Mouse (Mus musculus) lung, embryonic 15.5 days (tissue): ENCODE measurements around the gene Zfp523. TPM values are rescaled to one million over a fixed set of nuclear protein-coding genes. Genes with fewer than 3 reads are reported as not detected.

ENCODE experiments used
- ATAC-seq: fragments of 200-750 bp; cut with Nextera tagmentation; 2 replicates; pipeline ENCODE4 v1.8.0; 2017; ENCODE audit warnings: moderate number of reproducible peaks, borderline replicate concordance; ENCODE audit not compliant: low FRiP score, low TSS enrichment; ENCODE audit errors: extremely low read depth
- H3K27ac ChIP-seq: fragments of 300-500 bp; sonication (generic); 2 replicates; pipeline ENCODE4 v1.5.1; 2015; ENCODE audit warnings: moderate library complexity, mild to moderate bottlenecking, inconsistent platforms
- H3K27me3 ChIP-seq: fragments of 300-500 bp; sonication (generic); 2 replicates; pipeline ENCODE4 v1.6.1; 2015; ENCODE audit warnings: inconsistent platforms
- H3K36me3 ChIP-seq: fragments of 300-500 bp; sonication (generic); 2 replicates; pipeline ENCODE4 v1.6.1; 2015; ENCODE audit warnings: inconsistent platforms
- H3K4me1 ChIP-seq: fragments of 300-500 bp; sonication (generic); 2 replicates; pipeline ENCODE4 v1.6.1; 2015; ENCODE audit warnings: inconsistent platforms
- H3K4me2 ChIP-seq: fragments of 300-500 bp; sonication (generic); 2 replicates; pipeline ENCODE4 v1.6.1; 2015; ENCODE audit warnings: inconsistent platforms, mild to moderate bottlenecking, moderate library complexity
- H3K4me3 ChIP-seq: fragments of 300-500 bp; sonication (generic); 2 replicates; pipeline ENCODE4 v1.5.1; 2015; ENCODE audit warnings: mild to moderate bottlenecking, inconsistent platforms
- H3K9ac ChIP-seq: fragments of 300-500 bp; sonication (generic); 2 replicates; pipeline ENCODE4 v1.6.1; 2015; ENCODE audit warnings: inconsistent platforms
- H3K9me3 ChIP-seq: fragments of 300-500 bp; sonication (generic); 2 replicates; pipeline ENCODE4 v1.6.1; 2016; ENCODE audit warnings: inconsistent platforms
- WGBS: fragments of 180-500 bp; shearing (Covaris S2); methylation state at CpG from one replicate; pipeline ENCODE4 v1.1.7; 2015; 5-methylcytosine and 5-hydroxymethylcytosine counted together
- polyA plus RNA-seq: library from polyadenylated mRNA; unstranded; fragments of >200 nt; fragmentation: Nextera tagmentation; extraction: Ambion mirVana; gene quantifications from 2 replicates; pipeline ENCODE4 v1.2.1, GENCODE M21; 2015

Gene Zfp523
- polyA plus RNA-seq, 1 experiment from 2014 or later, result 41.8 TPM

DNA sequence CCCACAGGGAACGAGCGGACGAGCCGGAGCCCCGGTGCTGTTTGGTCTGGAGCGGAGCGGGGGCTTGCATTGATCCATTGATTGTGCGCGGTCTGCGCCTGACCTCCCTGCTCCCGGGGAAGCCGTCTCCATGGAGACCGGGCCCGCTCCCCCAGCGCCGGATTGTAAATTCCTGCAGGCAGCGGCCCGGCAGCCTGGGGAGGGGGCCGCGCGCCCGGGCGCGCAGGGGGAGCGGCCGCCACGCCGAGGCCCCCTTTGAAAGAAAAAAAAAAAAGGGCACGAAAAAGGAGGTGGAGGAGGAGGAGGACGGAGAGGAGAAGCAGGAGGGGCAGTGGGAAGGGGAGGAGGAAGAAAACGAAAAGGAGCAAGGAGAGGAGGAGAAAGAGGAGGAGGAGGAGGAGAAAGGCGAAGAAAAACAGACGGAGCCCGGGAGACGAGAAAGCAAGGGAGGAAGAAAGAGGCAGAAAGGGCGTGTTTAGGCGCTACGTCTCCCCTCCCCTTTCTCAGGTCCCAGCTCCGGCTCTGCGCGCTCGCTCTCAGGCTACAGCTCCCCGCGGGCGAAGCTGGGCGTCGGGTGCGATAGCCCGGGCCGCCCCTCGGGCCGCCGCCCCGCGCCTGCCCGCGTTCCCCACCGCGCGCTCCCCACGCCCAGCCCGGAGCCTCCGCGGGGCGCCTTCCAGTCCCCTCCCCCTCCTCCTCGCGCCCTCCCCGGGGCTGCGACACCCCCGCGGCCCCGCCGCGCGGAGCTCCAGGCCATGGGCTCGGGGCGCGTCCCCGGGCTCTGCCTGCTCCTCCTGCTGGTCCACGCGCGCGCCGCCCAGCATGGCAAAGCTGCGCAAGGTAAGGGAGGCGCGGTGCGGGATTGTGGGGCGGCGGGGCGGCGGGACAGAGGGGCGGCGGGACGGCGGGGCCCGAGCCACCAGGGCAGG is 34.9 kb upstream of the Zfp523 start, which contains the start of gene Scube3:
Gene Scube3 (plus strand): TSS at position 371 of the 929 bp plus-strand sequence.
- 2% methylated on average over 83 of the region's 97 CpGs for WGBS
- H3K27ac ChIP-seq, result no peak within 1 kb of the TSS
- H3K36me3 ChIP-seq, result no peaks in the 10 kb centered on the region
- H3K4me1 ChIP-seq, result peaks cover 53% of the 10 kb centered on the region
- peak within 1 kb of the TSS; percentile 100 for H3K4me2 ChIP-seq
- no peaks in the 10 kb centered on the region for H3K9me3 ChIP-seq
- peak within 1 kb of the TSS; percentile 50 for H3K9ac ChIP-seq
- peak; percentile 24; the same call in 1 of the 2 replicates for ATAC-seq
- peaks cover 73% of the 10 kb centered on the region for H3K27me3 ChIP-seq
- peak within 1 kb of the TSS; percentile 61 for H3K4me3 ChIP-seq

DNA sequence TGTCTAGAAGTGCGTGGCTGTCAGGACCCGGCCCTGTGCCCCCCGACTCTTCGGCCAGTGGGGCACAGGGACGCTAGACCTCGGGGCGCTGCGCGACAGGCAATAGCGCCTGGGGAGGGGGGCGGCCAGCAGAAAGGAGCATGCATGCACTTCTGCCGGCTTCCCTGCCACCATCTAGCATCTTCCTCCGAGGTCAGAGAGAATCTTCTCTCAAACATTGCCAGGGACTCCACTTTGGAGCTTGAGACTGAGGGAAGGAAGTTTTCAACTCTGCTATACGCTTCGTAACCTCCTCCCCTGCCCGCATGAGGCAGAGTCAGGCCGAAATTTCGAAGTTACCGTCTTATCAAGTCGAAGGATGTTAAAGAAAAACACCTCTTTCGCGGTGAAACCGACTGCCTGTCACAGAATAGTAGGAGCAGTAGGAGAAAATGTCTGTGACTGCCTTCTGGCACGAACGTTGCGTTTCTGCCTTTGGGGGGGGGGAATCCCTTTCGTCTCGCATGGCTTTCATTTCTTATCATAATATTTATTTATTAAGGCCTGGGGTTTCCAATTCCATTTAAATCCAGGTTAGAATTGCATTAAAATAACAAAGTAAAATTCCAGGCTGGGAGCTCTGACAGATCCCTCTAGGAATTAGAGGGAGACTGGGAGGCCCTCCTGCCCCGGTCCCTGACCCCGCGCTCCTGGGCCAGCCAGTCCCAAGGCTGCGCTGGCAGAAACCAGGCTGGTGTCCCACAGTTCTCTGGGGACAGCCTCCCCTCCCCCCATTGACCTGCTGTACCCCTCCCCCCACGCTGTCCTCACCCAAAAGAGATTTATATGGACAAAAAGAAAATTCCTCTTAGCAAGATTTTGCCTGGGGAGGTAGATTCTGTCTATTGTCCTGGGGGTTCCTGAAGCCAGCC is 34.0 kb upstream of the Zfp523 start:
- Histone ChIP-seq H3K9ac (peak overlapping the region; percentile 50), H3K4me3 (peak overlapping the region; percentile 61)

DNA sequence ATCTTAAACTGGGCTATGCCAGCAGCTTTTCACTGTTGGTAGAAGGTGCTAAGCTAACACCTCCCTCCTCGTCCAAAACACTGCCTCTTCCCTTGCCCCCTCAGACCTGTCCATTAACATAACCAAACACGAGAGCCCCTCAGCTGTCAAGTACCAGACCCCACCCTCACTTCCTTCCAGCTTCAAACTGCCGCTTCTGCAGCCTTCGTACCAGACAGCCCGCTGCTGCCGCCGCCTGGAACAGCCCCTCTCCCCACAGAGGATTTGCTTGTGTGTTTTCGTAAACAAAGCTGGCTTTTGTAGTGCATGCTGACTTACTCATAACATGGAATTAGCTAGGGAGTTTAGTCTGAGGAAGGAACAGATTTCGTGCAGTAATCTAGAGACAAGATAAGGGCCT is 33.2 kb upstream of the Zfp523 start:
- Histone ChIP-seq H3K27me3 (peaks cover 73% of the 10 kb centered on the region), H3K27ac (no peak overlapping the region), H3K4me3 (0 out of 2 replicates have a peak overlapping the region, but pooled peaks have one; percentile 14), H3K9me3 (no peaks in the 10 kb centered on the region), H3K36me3 (no peaks in the 10 kb centered on the region), H3K9ac (no peak overlapping the region), H3K4me1 (peaks cover 53% of the 10 kb centered on the region), H3K4me2 (peak overlapping the region; percentile 100)
- no peak for ATAC-seq
- 0% methylated on average over 9 of the region's 9 CpGs for WGBS

More for the DNA sequence above, 34.0 kb upstream of the Zfp523 start:
- WGBS, result 1% methylated on average over 33 of the region's 33 CpGs
- 0 out of 2 replicates have a peak, but pooled peaks have one; percentile 1 for ATAC-seq
- Histone ChIP-seq H3K36me3 (no peaks in the 10 kb centered on the region), H3K27ac (no peak overlapping the region), H3K9me3 (no peaks in the 10 kb centered on the region), H3K27me3 (peaks cover 73% of the 10 kb centered on the region), H3K4me2 (peak overlapping the region; percentile 100), H3K4me1 (peaks cover 53% of the 10 kb centered on the region)

DNA sequence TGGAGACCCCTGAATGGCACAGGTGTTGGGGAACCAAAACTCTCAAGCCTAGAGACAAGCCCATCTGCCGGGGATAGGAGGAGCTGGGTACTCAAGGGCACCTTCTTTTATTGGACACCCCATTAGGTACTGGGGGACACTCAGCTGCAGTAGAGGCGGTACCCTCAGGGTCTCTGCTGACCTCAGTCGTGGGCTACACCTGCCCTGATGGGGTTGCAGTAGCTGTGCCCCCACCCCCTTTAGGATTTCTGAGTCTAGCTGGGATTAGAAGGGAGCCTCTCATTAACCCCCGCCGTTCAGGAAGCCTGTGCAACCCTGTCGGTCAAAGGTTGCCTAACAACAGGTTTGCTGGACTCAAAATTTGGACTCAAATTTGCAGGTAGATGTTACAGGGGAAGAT is 32.7 kb upstream of the Zfp523 start:
- ATAC-seq, result no peak
- H3K4me3 ChIP-seq, result no peak overlapping the region
- no peaks in the 10 kb centered on the region for H3K9me3 ChIP-seq
- no peak overlapping the region for H3K27ac ChIP-seq
- H3K36me3 ChIP-seq, result no peaks in the 10 kb centered on the region
- peaks cover 57% of the 10 kb centered on the region for H3K4me1 ChIP-seq
- 16% methylated on average over 6 of the region's 6 CpGs for WGBS
- H3K9ac ChIP-seq, result no peak overlapping the region
- peaks cover 69% of the 10 kb centered on the region for H3K27me3 ChIP-seq
- peak overlapping the region; percentile 100; the same call in 1 of the 2 replicates for H3K4me2 ChIP-seq

- Histone ChIP-seq H3K27ac (no peak overlapping the region), H3K4me3 (no peak overlapping the region), H3K4me1 (peaks cover 39% of the 10 kb centered on the region), H3K36me3 (no peaks in the 10 kb centered on the region), H3K9ac (no peak overlapping the region), H3K9me3 (no peaks in the 10 kb centered on the region), H3K4me2 (no peak overlapping the region), H3K27me3 (peaks cover 31% of the 10 kb centered on the region)
- no peak for ATAC-seq
- WGBS, result 74% methylated on average over 3 of the region's 3 CpGs
Measured at GRCm38 (mm10) chr17:28148288-28148687, 28.6 kb upstream of the Zfp523 start.

DNA sequence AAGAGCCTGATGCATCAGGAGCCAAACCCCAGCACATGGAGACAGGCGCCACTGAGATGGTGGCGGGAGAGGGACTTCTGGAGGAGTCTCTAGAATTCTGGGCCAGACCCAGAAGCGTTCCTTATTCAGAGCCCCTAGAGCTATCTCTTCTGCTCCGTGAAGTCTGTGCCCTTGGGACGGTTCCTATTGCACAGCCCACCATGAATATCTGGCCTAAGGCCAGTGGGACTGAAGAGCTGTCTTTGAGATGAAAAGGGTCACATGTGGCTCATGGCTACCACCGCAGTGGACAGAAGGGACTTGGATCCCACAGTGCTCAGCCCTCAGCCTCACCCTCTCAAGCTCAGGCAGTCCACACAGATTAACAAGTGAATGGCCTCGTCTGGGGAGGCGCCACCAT is 27.2 kb upstream of the Zfp523 start:
- Histone ChIP-seq H3K36me3 (no peaks in the 10 kb centered on the region), H3K27me3 (peaks cover 21% of the 10 kb centered on the region), H3K4me2 (no peak overlapping the region), H3K4me1 (peaks cover 26% of the 10 kb centered on the region), H3K9ac (no peak overlapping the region), H3K4me3 (no peak overlapping the region), H3K27ac (no peak overlapping the region), H3K9me3 (no peaks in the 10 kb centered on the region)
- 51% methylated on average over 8 of the region's 8 CpGs for WGBS
- peak; percentile 31; the same call in 1 of the 2 replicates for ATAC-seq

GRCm38 (mm10) chr17:28150456-28150855 is 26.5 kb upstream of the Zfp523 start:
- H3K4me3 ChIP-seq, result no peak overlapping the region
- no peak overlapping the region for H3K4me2 ChIP-seq
- no peak overlapping the region for H3K9ac ChIP-seq
- WGBS, result 82% methylated on average over 12 of the region's 12 CpGs
- no peaks in the 10 kb centered on the region for H3K9me3 ChIP-seq
- H3K27me3 ChIP-seq, result peaks cover 15% of the 10 kb centered on the region
- peaks cover 20% of the 10 kb centered on the region for H3K4me1 ChIP-seq
- no peak overlapping the region for H3K27ac ChIP-seq
- no peak for ATAC-seq
- no peaks in the 10 kb centered on the region for H3K36me3 ChIP-seq

GRCm38 (mm10) chr17:28153095-28153494 is 23.8 kb upstream of the Zfp523 start:
- Histone ChIP-seq H3K9ac (no peak overlapping the region), H3K27me3 (no peaks in the 10 kb centered on the region), H3K4me2 (no peak overlapping the region), H3K4me1 (0 out of 2 replicates have a peak, but pooled peaks cover 8% of the 10 kb centered on the region), H3K27ac (no peak overlapping the region), H3K9me3 (no peaks in the 10 kb centered on the region), H3K4me3 (no peak overlapping the region), H3K36me3 (no peaks in the 10 kb centered on the region)
- ATAC-seq, result no peak
- 69% methylated on average over 6 of the region's 6 CpGs for WGBS

- Histone ChIP-seq H3K27ac (no peak overlapping the region), H3K4me1 (no peaks in the 10 kb centered on the region), H3K9me3 (no peaks in the 10 kb centered on the region), H3K4me2 (no peak overlapping the region), H3K27me3 (0 out of 2 replicates have a peak, but pooled peaks cover 7% of the 10 kb centered on the region), H3K4me3 (no peak overlapping the region), H3K36me3 (no peaks in the 10 kb centered on the region), H3K9ac (no peak overlapping the region)
- WGBS, result 78% methylated on average over 8 of the region's 8 CpGs
- no peak for ATAC-seq
Measured at GRCm38 (mm10) chr17:28154970-28155369, 22.0 kb upstream of the Zfp523 start.

- Histone ChIP-seq H3K27ac (no peak overlapping the region), H3K4me1 (no peaks in the 10 kb centered on the region), H3K9ac (no peak overlapping the region), H3K4me3 (no peak overlapping the region), H3K9me3 (no peaks in the 10 kb centered on the region), H3K27me3 (peaks cover 24% of the 10 kb centered on the region), H3K36me3 (no peaks in the 10 kb centered on the region), H3K4me2 (no peak overlapping the region)
- 28% methylated on average over 10 of the region's 10 CpGs for WGBS
- ATAC-seq, result no peak
Measured at GRCm38 (mm10) chr17:28160361-28160760, 16.6 kb upstream of the Zfp523 start.

GRCm38 (mm10) chr17:28161310-28161881 is 15.5 kb upstream of the Zfp523 start:
- Histone ChIP-seq H3K4me2 (no peak overlapping the region), H3K9me3 (no peaks in the 10 kb centered on the region), H3K4me1 (no peaks in the 10 kb centered on the region), H3K27me3 (peaks cover 24% of the 10 kb centered on the region), H3K9ac (no peak overlapping the region), H3K4me3 (no peak overlapping the region), H3K36me3 (no peaks in the 10 kb centered on the region), H3K27ac (no peak overlapping the region)
- peak; percentile 15; the same call in 1 of the 2 replicates for ATAC-seq
- 22% methylated on average over 11 of the region's 11 CpGs for WGBS
